Mouse (Mus musculus): ENCODE data around the gene Acaa1a. TPM values are rescaled to one million over a fixed set of nuclear protein-coding genes. Genes with fewer than 3 reads are reported as not detected.

Gene Acaa1a
- polyA plus RNA-seq, 1 experiment, result 138 TPM

DNA sequence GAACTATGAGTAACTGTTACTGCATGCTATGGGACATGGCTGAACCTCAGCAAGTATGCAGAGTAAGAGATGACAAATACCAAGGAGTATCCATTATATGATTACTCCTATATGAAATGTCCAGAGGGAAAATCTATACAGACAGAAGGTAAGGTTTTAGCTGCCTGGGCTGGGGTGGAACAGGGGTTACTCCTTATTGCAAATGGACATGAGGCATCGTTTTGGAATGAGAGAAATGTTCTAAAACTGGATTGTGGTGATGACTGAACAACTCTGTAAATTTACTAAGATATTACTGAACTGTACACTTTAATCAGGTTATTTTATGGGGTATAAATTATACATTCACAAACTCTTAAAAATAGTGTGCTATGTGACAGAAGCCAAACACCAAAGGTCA, 20.6 kb upstream of the Acaa1a start:
- no peaks in the 10 kb centered on the region for H3K27me3 ChIP-seq (ENCODE audit: control insufficient read depth, insufficient read depth, low read length)
- WGBS, result 91% methylated on average over 1 of the region's 1 CpGs
- no peak overlapping the region for H3K4me3 ChIP-seq (ENCODE audit: extremely low read depth, insufficient read depth, insufficient read length)
- peaks cover 12% of the 10 kb centered on the region for H3K4me1 ChIP-seq (ENCODE audit: control insufficient read depth, insufficient read depth, insufficient read length)
- TF ChIP-seq CTCF (IDR thresholded peaks at IDR 0.05; ENCODE audit: extremely low read depth, insufficient read depth, insufficient read length, insufficient replicate concordance), result no peak
- TF ChIP-seq POLR2A (IDR thresholded peaks at IDR 0.05; ENCODE audit: low read depth, low read length), result no peak
- no peak for DNase-seq (ENCODE audit: low read depth in 1 of 2, low spot score in 2 of 2)
- no peaks in the 10 kb centered on the region for H3K36me3 ChIP-seq (ENCODE audit: control insufficient read depth, insufficient read depth, low read length)
- no peak overlapping the region for H3K27ac ChIP-seq (ENCODE audit: insufficient read depth, low read length)

DNA sequence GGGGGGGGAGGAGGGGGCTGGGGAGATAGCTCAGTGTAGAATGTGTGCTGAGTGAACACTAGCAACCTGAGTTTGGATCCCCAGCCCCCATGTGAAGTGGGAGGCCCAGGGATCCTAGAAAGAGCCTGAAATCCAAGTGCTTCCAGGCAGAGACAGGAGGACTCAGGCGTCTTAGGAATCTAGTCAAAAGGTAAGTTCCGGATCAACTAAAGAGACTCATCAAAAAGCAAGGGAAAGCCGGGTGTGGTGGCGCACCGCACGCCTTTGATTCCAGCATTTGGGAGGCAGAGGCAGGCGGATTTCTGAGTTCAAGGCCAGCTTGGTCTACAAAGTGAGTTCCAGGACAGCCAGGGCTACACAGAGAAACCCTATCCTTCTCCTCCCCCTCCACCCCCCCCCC, 19.0 kb upstream of the Acaa1a start:
- no peak overlapping the region for H3K27ac ChIP-seq (ENCODE audit: insufficient read depth, low read length)
- H3K4me3 ChIP-seq (ENCODE audit: extremely low read depth, insufficient read depth, insufficient read length), result no peak overlapping the region
- 95% methylated on average over 7 of the region's 7 CpGs for WGBS
- H3K4me1 ChIP-seq (ENCODE audit: control insufficient read depth, insufficient read depth, insufficient read length), result peaks cover 14% of the 10 kb centered on the region
- no peaks in the 10 kb centered on the region for H3K27me3 ChIP-seq (ENCODE audit: control insufficient read depth, insufficient read depth, low read length)
- DNase-seq (ENCODE audit: low read depth in 1 of 2, low spot score in 2 of 2), result no peak
- no peak for TF ChIP-seq POLR2A (IDR thresholded peaks at IDR 0.05; ENCODE audit: low read depth, low read length)
- no peak for TF ChIP-seq CTCF (IDR thresholded peaks at IDR 0.05; ENCODE audit: extremely low read depth, insufficient read depth, insufficient read length, insufficient replicate concordance)
- no peaks in the 10 kb centered on the region for H3K36me3 ChIP-seq (ENCODE audit: control insufficient read depth, insufficient read depth, low read length)

DNA sequence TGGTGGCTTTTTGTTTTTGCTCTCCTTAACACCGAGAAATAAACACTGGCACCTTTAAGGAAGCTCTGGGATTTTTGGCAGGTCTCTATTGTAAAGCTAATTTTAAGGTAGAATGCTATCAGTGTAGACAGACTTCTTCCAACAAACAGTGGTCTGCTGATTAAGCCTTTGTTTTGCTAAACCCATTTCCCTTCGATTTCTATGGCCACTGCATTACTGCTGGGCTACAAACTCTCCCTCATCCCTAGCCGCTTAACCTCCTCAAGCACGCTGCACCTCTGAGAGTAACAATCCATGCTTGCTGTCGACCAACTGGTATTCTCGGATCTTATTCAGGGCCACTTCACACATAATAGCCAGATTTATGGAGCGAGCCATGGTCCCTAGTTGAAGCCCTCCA, 18.5 kb upstream of the Acaa1a start:
- Histone ChIP-seq H3K27me3 (ENCODE audit: control insufficient read depth, insufficient read depth, low read length) (no peaks in the 10 kb centered on the region), H3K36me3 (ENCODE audit: control insufficient read depth, insufficient read depth, low read length) (no peaks in the 10 kb centered on the region), H3K4me1 (ENCODE audit: control insufficient read depth, insufficient read depth, insufficient read length) (peaks cover 14% of the 10 kb centered on the region), H3K27ac (ENCODE audit: insufficient read depth, low read length) (no peak overlapping the region), H3K4me3 (ENCODE audit: extremely low read depth, insufficient read depth, insufficient read length) (no peak overlapping the region)
- no peak for TF ChIP-seq POLR2A (IDR thresholded peaks at IDR 0.05; ENCODE audit: low read depth, low read length)
- no peak for TF ChIP-seq CTCF (IDR thresholded peaks at IDR 0.05; ENCODE audit: extremely low read depth, insufficient read depth, insufficient read length, insufficient replicate concordance)
- WGBS, result 44% methylated on average over 7 of the region's 7 CpGs
- no peak for DNase-seq (ENCODE audit: low read depth in 1 of 2, low spot score in 2 of 2)

DNA sequence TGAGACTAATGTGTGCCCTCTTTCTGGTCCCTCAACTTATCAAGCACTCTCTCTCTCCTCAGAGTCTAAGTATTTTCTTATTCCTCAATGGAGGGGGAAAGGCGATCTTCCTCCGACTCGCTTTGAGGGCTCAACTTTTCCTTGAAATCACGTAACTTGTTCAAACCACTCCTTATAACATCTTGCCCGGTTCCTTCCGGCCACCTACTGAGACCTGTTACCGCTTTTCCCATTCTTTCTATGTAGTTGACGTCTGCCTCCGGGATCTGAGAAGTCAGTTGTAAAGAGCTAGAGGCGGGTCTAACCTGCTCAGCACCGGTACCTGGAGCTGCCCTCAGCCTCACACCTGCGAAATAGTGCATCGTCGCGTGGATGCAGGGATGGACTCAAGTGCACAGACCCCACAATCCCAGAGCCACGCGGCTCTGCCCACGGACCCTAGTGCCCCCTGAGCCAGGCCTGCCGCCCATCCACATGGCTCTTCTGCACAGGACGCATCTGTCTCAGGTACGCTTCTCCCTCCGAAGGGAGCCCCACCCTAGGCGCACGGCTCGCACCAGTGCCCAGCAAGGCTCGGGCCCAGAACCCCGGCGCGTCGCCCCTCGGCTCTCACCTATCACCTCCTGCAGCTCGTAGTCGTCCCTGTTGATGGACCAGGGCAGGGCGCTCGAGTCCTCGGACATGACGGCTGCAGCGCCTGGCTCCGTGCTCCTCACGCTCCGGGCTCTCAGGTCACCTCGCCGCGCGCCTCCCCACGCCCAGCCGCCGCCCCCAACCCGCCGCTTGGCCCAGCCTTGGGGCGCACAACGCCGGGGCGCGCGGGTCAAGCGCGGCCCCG, 17.9 kb upstream of the Acaa1a start:
- Histone ChIP-seq H3K27me3 (ENCODE audit: control insufficient read depth, insufficient read depth, low read length) (no peaks in the 10 kb centered on the region), H3K27ac (ENCODE audit: insufficient read depth, low read length) (peak overlapping the region; percentile 100), H3K36me3 (ENCODE audit: control insufficient read depth, insufficient read depth, low read length) (no peaks in the 10 kb centered on the region), H3K4me3 (ENCODE audit: extremely low read depth, insufficient read depth, insufficient read length) (peak overlapping the region; percentile 92), H3K4me1 (ENCODE audit: control insufficient read depth, insufficient read depth, insufficient read length) (peaks cover 14% of the 10 kb centered on the region)
- no peak for TF ChIP-seq POLR2A (IDR thresholded peaks at IDR 0.05; ENCODE audit: low read depth, low read length)
- no peak for TF ChIP-seq CTCF (IDR thresholded peaks at IDR 0.05; ENCODE audit: extremely low read depth, insufficient read depth, insufficient read length, insufficient replicate concordance)
- 1% methylated on average over 59 of the region's 59 CpGs for WGBS
- DNase-seq (ENCODE audit: low read depth in 1 of 2, low spot score in 2 of 2), result no peak

DNA sequence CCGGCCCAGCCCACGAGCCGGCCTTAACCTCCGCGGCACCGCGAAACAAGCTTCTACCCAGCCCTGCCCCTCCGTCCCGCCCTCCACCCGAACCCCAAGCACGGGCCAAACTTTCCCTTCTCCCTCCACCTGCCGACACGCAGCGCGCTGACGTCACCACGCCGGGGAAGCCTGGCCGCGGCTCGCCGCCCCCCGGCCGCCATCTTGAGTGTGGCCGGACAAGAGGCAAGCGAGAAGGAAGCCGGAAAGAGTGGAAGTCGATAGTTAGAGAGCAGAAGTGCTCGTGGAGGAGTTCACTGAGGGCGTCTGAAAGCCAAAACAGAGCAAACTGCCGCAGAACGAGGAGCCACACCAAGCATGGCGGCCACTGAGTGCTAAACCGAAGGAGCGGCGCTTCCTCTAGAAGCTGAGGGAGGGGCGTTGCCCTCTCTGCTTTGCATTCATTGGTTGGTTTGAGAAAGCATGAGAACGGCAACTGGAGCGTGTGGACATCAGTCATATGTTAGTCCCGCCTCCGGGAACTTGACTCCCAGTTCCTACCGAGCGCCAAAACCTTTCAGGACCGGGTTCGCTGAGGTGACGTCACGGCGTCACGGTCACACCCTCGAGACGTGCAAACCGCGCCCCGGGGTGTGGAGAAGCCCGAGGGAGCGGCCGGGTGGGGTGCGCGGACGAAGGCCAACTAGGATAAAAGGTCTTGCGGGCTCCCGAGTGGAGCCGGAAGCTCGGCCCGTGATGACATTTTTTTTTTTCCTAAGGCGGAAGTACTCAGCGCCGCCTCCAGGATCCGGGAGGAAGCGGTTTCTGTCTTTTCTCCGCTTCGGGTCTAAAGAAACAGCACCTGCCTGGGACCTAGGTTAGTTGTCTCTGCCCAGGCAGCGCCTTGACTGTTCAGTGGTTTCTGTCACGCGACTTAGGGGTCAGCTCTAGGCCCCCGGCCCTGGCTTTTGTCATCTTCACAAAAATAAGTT, 16.9 kb upstream of the Acaa1a start, which contains the start of gene Oxsr1:
Gene Oxsr1, minus strand, starts transcription at position 139 of the 971 bp plus-strand sequence.
- under 1% methylated on average over 76 of the region's 76 CpGs for WGBS
- no peak for TF ChIP-seq CTCF (IDR thresholded peaks at IDR 0.05; ENCODE audit: extremely low read depth, insufficient read depth, insufficient read length, insufficient replicate concordance)
- TF ChIP-seq POLR2A (IDR thresholded peaks at IDR 0.05; ENCODE audit: low read depth, low read length), result peak; percentile 57
- H3K27ac ChIP-seq (ENCODE audit: insufficient read depth, low read length), result peak within 1 kb of the TSS; percentile 100
- peak within 1 kb of the TSS; percentile 92 for H3K4me3 ChIP-seq (ENCODE audit: extremely low read depth, insufficient read depth, insufficient read length)
- H3K27me3 ChIP-seq (ENCODE audit: control insufficient read depth, insufficient read depth, low read length), result no peaks in the 10 kb centered on the region
- peaks cover 14% of the 10 kb centered on the region for H3K4me1 ChIP-seq (ENCODE audit: control insufficient read depth, insufficient read depth, insufficient read length)
- peak; percentile 97 to 99 for DNase-seq (ENCODE audit: low read depth in 1 of 2, low spot score in 2 of 2)
- no peaks in the 10 kb centered on the region for H3K36me3 ChIP-seq (ENCODE audit: control insufficient read depth, insufficient read depth, low read length)

DNA sequence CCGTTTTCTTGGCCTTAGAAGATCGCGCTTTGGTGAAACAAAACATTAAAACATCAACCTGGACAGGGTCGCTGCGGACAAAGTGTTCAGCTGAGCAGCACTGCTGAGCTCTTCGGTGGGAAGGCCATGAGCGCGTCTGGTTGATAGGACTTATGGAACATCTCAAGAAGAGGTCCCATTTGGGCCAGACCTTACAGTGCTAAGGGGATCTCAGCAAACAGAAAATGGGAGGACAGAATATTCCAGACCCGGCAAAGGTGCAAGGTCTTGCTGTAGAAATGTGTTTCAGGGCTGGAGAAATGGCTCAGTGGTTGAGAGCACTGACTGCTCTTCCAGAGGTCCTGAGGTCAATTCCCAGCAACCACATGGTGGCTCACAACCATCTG, 16.2 kb upstream of the Acaa1a start:
- DNase-seq (ENCODE audit: low read depth in 1 of 2, low spot score in 2 of 2), result no peak

More for the DNA sequence above, 16.2 kb upstream of the Acaa1a start:
- WGBS, result 5% methylated on average over 9 of the region's 9 CpGs
- H3K36me3 ChIP-seq (ENCODE audit: control insufficient read depth, insufficient read depth, low read length), result no peaks in the 10 kb centered on the region
- H3K4me1 ChIP-seq (ENCODE audit: control insufficient read depth, insufficient read depth, insufficient read length), result peaks cover 14% of the 10 kb centered on the region
- TF ChIP-seq POLR2A (IDR thresholded peaks at IDR 0.05; ENCODE audit: low read depth, low read length), result no peak
- no peak for TF ChIP-seq CTCF (IDR thresholded peaks at IDR 0.05; ENCODE audit: extremely low read depth, insufficient read depth, insufficient read length, insufficient replicate concordance)
- no peaks in the 10 kb centered on the region for H3K27me3 ChIP-seq (ENCODE audit: control insufficient read depth, insufficient read depth, low read length)
- peak overlapping the region; percentile 59 for H3K4me3 ChIP-seq (ENCODE audit: extremely low read depth, insufficient read depth, insufficient read length)
- H3K27ac ChIP-seq (ENCODE audit: insufficient read depth, low read length), result peak overlapping the region; percentile 100

Data from spleen, adult 2 months (tissue).